Mouse (Mus musculus) cortical plate, adult 2 months (tissue): Measurements from ENCODE around the gene Cfap97d1. TPM values are rescaled to one million over a fixed set of nuclear protein-coding genes. Genes with fewer than 3 reads are reported as not detected.
A peak's percentile ranks its signal among the peaks of the same experiment; 100 is the strongest.

Source experiments
- H3K27ac ChIP-seq: fragments of 200-500 bp; 2 replicates; pipeline ENCODE4 v1.5.1; 2012; ENCODE audit warnings: low read length, control low read depth, inconsistent platforms; ENCODE audit not compliant: insufficient read depth
- H3K4me1 ChIP-seq: fragments of 200-500 bp; 2 replicates; pipeline ENCODE4 v1.6.1; 2011; ENCODE audit warnings: low read length; ENCODE audit not compliant: control insufficient read depth, insufficient read depth
- H3K4me3 ChIP-seq: fragments of 200-500 bp; 2 replicates; pipeline ENCODE4 v1.5.1; 2011; ENCODE audit warnings: mild to moderate bottlenecking, low read length, control low read depth; ENCODE audit not compliant: insufficient read depth
- CTCF ChIP-seq: fragments of 200-500 bp; IDR thresholded peaks from 2 replicates; pipeline ENCODE4 v1.5.1; 2011; ENCODE audit warnings: mild to moderate bottlenecking, control low read depth, low read length; ENCODE audit not compliant: insufficient read depth; ENCODE audit errors: extremely low read depth
- POLR2A ChIP-seq: fragments of 200-500 bp; IDR thresholded peaks from 2 replicates; pipeline ENCODE4 v1.6.1; 2011; ENCODE audit warnings: mild to moderate bottlenecking, low read length, control low read depth; ENCODE audit not compliant: insufficient read depth; ENCODE audit errors: extremely low read depth
- polyA plus RNA-seq: library from polyadenylated mRNA; depleted of rRNA; stranded (reverse); fragments of >200 nt; gene quantifications from 2 replicates; pipeline ENCODE4 v1.2.3, GENCODE M21; 2012

Cfap97d1 gene
- polyA plus RNA-seq, 1 experiment, result not detected

DNA sequence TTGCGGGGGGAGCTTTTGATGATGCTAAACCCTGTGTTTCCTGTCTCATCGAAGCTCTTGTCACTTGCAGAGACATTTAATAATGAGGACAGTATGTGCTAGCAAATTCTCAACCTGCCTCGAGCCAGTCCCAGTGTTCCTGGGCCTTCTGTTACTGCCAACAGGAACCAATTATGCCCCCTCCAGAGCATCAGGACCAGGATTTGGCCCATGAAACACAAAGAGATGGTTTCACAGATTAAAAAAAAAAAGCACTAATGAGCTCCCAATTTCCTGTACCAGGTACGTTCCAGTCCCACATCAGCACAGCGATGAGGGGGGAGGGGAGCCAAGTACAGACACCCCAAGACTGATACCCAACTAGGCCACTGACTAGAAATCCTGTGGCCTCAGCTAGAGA, 37.1 kb downstream of the Cfap97d1 start:
- TF ChIP-seq CTCF, result no peak
- no peak for TF ChIP-seq POLR2A
- Histone ChIP-seq H3K4me1 (peaks cover 7% of the 10 kb centered on the region), H3K4me3 (no peak overlapping the region), H3K27ac (no peak overlapping the region)

DNA sequence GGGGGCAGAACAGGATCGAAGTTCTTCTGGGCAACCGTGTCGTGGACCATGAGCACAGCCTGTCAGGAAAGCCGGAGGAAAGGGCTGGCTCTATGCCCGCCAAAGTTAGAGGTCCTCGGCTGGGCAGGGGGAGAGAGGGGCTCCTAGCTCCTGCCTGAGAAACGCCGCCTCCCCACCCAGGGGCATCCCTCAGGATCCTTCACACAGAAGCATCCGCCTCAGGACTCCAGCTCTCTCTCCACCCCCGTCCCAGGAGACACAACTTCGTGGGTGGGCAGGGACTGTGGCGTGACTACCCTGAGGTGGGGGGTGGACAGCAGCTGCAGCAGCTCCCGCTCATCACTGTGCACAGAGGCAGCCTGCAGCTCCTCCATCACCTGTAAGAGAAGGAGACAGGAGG, 39.3 kb downstream of the Cfap97d1 start:
- H3K4me3 ChIP-seq, result no peak overlapping the region
- no peak overlapping the region for H3K27ac ChIP-seq
- no peak for TF ChIP-seq CTCF
- no peak for TF ChIP-seq POLR2A
- H3K4me1 ChIP-seq, result peaks cover 9% of the 10 kb centered on the region

DNA sequence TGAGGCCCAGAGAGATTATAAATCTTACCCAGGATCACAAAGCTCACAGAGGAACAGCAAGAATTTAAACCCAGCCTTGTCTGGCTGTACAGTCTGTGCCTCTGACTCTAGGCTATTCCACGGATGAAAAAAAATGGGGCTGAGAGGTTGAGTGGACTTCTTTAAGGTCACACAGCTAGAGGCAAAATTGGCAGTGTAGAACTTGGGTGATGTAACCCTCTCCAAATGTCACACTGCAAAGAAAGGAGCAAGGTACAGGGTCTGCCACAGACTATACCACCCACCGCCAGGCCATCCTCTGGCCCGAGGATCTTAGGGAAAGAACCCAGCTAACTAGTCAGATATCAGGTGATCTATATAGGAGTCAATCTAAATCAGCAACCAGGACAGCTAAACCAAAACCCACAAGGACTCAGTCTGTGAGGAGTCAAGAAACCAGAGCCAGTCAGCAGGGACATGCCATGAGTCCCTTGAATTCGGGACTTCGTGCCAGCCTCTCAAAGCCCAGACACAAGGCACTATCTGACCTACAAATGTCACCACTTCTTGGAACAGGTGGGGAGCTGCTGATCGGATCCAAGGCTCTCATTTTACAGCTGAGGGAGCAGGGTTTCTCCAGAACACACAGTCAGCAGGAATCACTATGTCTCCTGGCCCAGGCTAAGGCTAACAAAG, 40.1 kb downstream of the Cfap97d1 start:
- TF ChIP-seq CTCF, result no peak
- no peak for TF ChIP-seq POLR2A
- H3K4me1 ChIP-seq, result peaks cover 9% of the 10 kb centered on the region
- peak overlapping the region; percentile 90 for H3K4me3 ChIP-seq
- H3K27ac ChIP-seq, result 0 out of 2 replicates have a peak overlapping the region, but pooled peaks have one; percentile 15

DNA sequence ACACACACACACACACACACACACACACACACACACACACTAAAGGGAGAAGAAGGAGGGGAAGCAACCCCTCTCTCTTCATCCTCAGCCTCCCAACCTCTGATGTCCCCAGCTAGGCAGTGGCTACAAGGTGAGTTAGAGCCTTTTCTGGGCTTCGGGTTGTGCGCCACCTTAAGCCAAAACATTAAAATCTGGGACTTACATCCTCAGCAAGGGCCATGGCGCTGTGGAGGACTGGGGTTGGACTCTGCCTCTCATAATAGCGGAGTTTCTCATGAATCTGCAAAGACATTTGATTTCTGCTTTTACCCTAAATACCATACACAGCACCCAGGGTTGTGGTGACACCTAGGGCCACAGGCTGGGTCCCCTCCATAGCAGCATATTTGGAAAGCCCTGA, 40.8 kb downstream of the Cfap97d1 start:
- TF ChIP-seq CTCF (no peak), POLR2A (no peak)
- Histone ChIP-seq H3K4me1 (peaks cover 9% of the 10 kb centered on the region), H3K27ac (no peak overlapping the region), H3K4me3 (peak overlapping the region; percentile 90)

DNA sequence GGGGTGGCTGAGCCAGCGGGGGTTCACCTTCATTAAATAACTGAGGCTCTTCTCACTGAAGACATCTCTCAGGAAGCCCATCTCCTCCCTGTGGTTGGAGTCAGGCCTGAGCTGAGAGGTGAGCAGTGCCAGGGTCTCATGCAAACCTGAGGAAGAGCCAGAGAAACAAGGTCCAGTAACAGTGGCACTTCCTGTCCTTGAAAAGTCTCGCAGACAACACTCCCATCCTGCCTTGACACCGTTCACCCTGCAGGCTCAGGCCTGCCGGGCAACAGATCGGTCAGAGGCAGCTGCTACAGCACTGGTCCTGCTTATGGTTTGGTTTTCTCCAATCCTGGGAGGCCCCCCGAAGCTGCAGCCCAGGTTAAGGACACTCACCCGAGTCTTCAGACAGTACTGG, 41.3 kb downstream of the Cfap97d1 start:
- peaks cover 9% of the 10 kb centered on the region for H3K4me1 ChIP-seq
- H3K27ac ChIP-seq, result no peak overlapping the region
- no peak for TF ChIP-seq POLR2A
- TF ChIP-seq CTCF, result no peak
- peak overlapping the region; percentile 90 for H3K4me3 ChIP-seq

DNA sequence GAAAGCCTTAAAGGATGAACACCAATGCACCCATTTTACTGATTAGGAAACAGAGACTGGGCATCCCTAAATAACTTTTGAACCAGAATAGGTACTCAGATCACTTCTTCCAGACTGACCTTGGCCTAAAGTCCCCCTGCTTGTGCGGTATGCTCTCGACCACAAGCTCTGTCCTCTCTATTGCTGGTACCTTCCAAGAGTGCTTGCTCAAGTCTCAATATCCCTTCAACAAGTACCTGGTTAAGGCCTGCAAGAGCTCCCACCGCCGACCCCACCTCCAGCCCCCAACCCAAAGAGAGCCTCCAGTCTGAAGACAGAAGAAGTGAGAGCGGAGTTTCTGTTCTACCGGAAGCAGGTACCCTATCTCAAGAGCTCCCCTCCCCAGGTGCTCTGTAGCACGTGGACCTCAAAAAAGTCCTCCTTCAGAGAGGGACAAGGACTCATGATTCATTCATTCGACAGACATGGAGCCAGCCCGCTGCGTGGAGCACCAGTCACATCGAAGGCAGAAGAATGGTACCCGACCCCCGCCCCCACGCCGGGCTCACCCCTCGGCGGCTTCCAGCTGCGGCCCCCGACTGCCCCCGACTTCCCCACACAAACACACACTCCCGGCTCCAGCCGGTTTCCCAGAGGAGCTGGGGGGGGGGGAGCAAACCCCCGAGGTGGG, 42.0 kb downstream of the Cfap97d1 start:
- Histone ChIP-seq H3K4me3 (peak overlapping the region; percentile 90), H3K4me1 (peaks cover 9% of the 10 kb centered on the region), H3K27ac (0 out of 2 replicates have a peak overlapping the region, but pooled peaks have one; percentile 68)
- TF ChIP-seq POLR2A, result no peak
- no peak for TF ChIP-seq CTCF

DNA sequence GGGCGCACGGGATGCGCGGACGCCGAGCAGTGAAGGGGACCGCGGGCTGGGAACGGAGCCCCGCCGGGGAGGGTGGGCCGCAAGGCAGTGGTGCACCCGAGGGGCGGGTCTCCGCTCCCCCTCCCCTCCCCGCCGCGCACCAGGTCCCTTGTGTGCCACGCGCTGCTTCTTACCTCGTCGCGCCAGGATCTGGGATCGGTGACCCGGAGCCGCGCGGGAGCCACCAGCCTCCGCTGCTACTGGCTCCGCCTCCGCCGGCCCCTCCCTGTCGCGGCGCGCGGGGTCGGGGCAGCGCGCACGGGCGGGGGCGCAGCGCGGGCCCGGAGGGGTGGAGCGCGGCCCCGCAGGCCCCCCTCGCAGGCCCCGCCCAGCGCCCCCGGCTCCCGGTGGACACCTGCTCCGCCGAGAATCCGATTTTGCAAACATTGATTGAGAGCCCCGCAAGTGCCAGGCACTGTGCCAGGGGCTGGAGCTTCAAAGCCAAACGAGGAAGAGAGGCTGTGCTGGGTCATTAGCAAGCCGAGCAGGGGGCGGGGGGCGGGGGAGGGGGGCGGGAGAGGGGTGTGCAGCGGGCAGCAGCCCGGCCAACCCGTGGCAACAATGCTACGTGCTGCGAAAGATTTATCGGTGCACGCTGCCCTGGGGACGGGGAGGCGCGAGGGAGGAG, 42.7 kb downstream of the Cfap97d1 start:
- 0 out of 2 replicates have a peak, but pooled peaks have one; percentile 26 for TF ChIP-seq POLR2A
- no peak for TF ChIP-seq CTCF
- H3K27ac ChIP-seq, result 0 out of 2 replicates have a peak overlapping the region, but pooled peaks have one; percentile 68
- H3K4me3 ChIP-seq, result peak overlapping the region; percentile 90

DNA sequence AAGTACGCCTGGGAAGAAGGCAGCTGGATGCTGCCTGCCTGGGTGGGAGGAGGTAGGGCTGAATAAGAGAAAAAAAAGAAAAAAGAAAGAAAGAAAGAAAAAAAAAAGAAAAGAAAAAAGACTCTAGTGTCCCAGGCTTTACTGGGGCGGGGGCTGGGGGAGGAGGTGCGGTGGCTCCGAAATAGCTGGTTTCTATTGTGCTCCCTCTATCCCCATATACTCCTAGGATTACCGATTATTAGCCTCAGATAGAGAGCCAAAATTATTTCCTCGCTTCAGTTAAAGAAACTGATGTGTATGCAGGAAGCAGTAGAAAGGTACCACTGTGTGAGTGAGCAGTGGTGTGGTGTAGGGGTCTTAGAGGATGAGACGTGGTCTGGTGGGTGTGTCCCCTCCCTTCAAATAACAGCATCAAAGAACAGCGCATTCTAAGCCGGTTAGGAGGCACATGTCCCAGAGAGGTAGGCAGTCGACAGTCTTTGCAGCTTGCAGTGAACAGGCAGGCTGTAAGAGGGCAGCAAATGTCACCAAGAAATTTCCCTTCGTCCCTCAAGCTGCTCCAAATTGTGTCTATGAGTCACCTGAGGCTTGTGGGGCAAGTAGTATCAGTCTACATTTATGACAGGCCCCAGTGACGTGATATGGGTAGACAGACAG, 43.4 kb downstream of the Cfap97d1 start:
- H3K4me3 ChIP-seq, result peak overlapping the region; percentile 90
- H3K27ac ChIP-seq, result no peak overlapping the region
- peaks cover 9% of the 10 kb centered on the region for H3K4me1 ChIP-seq
- no peak for TF ChIP-seq CTCF
- TF ChIP-seq POLR2A, result no peak

More for the DNA sequence above, 42.7 kb downstream of the Cfap97d1 start:
- peaks cover 9% of the 10 kb centered on the region for H3K4me1 ChIP-seq

DNA sequence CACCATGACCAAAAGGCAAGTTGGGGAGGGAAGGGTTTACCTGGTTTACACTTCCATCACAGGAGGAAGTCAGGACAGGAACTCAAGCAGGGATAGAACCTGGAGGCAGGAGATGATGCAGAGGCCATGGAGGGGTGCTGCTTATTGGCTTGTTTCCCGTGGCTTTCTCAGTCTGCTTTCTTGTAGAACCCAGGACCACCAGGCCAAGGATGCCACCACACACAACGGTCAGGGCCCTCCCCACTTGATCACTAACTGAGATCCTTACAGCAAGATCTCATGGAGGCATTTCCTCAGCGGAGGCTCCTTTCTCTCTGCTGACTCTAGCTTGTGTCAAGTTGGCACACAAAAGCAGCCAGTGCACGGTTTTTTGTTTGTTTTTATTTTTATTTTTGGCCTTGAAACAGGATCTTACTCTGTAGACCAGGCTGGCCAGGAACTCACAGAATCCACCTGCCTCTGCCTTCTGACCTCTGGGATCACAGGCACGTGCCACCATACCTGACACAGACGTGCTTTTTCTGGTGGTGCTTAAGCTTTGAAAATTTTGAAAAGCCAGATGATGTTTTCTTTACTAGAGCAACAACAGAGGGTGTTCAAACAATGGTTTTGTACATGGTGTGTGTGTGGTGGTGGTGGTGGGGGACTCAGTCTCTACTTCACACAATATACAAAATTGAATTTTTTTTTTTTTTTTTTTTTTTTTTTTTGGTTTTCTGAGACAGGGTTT, 44.2 kb downstream of the Cfap97d1 start, which contains the start of gene Mpp3:
Mpp3 (minus strand) TSS at position 375 of the 730 bp plus-strand sequence.
- no peak for TF ChIP-seq POLR2A
- TF ChIP-seq CTCF, result no peak
- peaks cover 9% of the 10 kb centered on the region for H3K4me1 ChIP-seq
- peak within 1 kb of the TSS; percentile 90; the same call in 1 of the 2 replicates for H3K4me3 ChIP-seq
- no peak within 1 kb of the TSS for H3K27ac ChIP-seq
